Mouse (Mus musculus) kidney, embryonic 16.5 days (tissue): ENCODE measurements at regions not wholly inside any gene's neighbourhood (a gene's known extent, or its start where the extent isn't known, plus 50 kb on each side); places are given as distances from the start of the nearest gene placed in this dataset.
"Not testable (repeated sequence)": the region's sequence is repeated elsewhere in the genome, so short reads cannot be mapped to it uniquely, and the experiment has no call there.

Experiments used
- ATAC-seq: fragments of 200-750 bp; cut with Nextera tagmentation; 2 replicates; pipeline ENCODE4 v1.8.0; 2017; ENCODE audit warnings: moderate TSS enrichment; ENCODE audit not compliant: low FRiP score, low TSS enrichment
- H3K27ac ChIP-seq: fragments of 300-500 bp; sonication (generic); 2 replicates; pipeline ENCODE4 v1.5.1; 2014; ENCODE audit warnings: low read length
- H3K27me3 ChIP-seq: fragments of 300-500 bp; sonication (generic); 2 replicates; pipeline ENCODE4 v1.6.1; 2014; ENCODE audit warnings: low read length, control low read depth, mixed read lengths; ENCODE audit not compliant: insufficient read depth
- H3K36me3 ChIP-seq: fragments of 300-500 bp; sonication (generic); 2 replicates; pipeline ENCODE4 v1.6.1; 2014; ENCODE audit warnings: low read length, control low read depth, mixed read lengths; ENCODE audit not compliant: insufficient read depth
- H3K4me1 ChIP-seq: fragments of 300-500 bp; sonication (generic); 2 replicates; pipeline ENCODE4 v1.6.1; 2014; ENCODE audit warnings: low read length, control low read depth, mixed read lengths; ENCODE audit not compliant: insufficient read depth
- H3K4me2 ChIP-seq: fragments of 300-500 bp; sonication (generic); replicated peaks from 2 replicates; pipeline ENCODE4 v1.6.1; 2014; ENCODE audit warnings: low read depth, low read length
- H3K4me3 ChIP-seq: fragments of 300-500 bp; sonication (generic); 2 replicates; pipeline ENCODE4 v1.5.1; 2014; ENCODE audit warnings: mild to moderate bottlenecking, low read length
- H3K9ac ChIP-seq: fragments of 300-500 bp; sonication (generic); replicated peaks from 2 replicates; pipeline ENCODE4 v1.6.1; 2014; ENCODE audit warnings: low read length
- H3K9me3 ChIP-seq: fragments of 300-500 bp; sonication (generic); 2 replicates; pipeline ENCODE4 v1.6.1; 2016; ENCODE audit warnings: low read length, control low read depth
- WGBS: fragments of 180-500 bp; shearing (Covaris S2); extraction: QIAGEN DNeasy Blood & Tissue Kit; methylation state at CpG from one replicate; pipeline ENCODE4 v1.1.7; 2014; 5-methylcytosine and 5-hydroxymethylcytosine counted together

- ATAC-seq: no peak
- Histone ChIP-seq H3K27me3 (no peaks in the 10 kb centered on the region), H3K9me3 (no peaks in the 10 kb centered on the region), H3K9ac (no peak overlapping the region), H3K27ac (no peak overlapping the region), H3K4me3 (no peak overlapping the region), H3K4me2 (no peak overlapping the region), H3K4me1 (no peaks in the 10 kb centered on the region), H3K36me3 (no peaks in the 10 kb centered on the region)
- 77% methylated on average over 4 of the region's 4 CpGs for WGBS
Observed at GRCm38 (mm10) chr6:62573611-62574010, 682.1 kb upstream of the Grid2 start.

GRCm38 (mm10) chr6:62576200-62576599 is 679.5 kb upstream of the Grid2 start:
- Histone ChIP-seq H3K4me2 (no peak overlapping the region), H3K36me3 (no peaks in the 10 kb centered on the region), H3K9ac (no peak overlapping the region), H3K27ac (no peak overlapping the region), H3K9me3 (no peaks in the 10 kb centered on the region), H3K27me3 (no peaks in the 10 kb centered on the region), H3K4me1 (no peaks in the 10 kb centered on the region), H3K4me3 (no peak overlapping the region)
- WGBS: 22% methylated on average over 5 of the region's 5 CpGs
- ATAC-seq: peak; percentile 46; the same call in 1 of the 2 replicates

- ATAC-seq: no peak
- H3K4me1 ChIP-seq: no peaks in the 10 kb centered on the region
- no peak overlapping the region for H3K27ac ChIP-seq
- H3K9ac ChIP-seq: no peak overlapping the region
- H3K4me2 ChIP-seq: no peak overlapping the region
- H3K4me3 ChIP-seq: no peak overlapping the region
- no peaks in the 10 kb centered on the region for H3K27me3 ChIP-seq
- H3K36me3 ChIP-seq: no peaks in the 10 kb centered on the region
- no peaks in the 10 kb centered on the region for H3K9me3 ChIP-seq
Observed at GRCm38 (mm10) chr6:62620543-62620942, 635.1 kb upstream of the Grid2 start.

- H3K4me2 ChIP-seq, H3K4me3 ChIP-seq, H3K36me3 ChIP-seq, H3K4me1 ChIP-seq, H3K9ac ChIP-seq, H3K27me3 ChIP-seq, H3K9me3 ChIP-seq, ATAC-seq, H3K27ac ChIP-seq: not testable (repeated sequence)
- WGBS: 85% methylated on average over 5 of the region's 5 CpGs
Observed at GRCm38 (mm10) chr6:62668123-62668522, 587.6 kb upstream of the Grid2 start.

- Histone ChIP-seq H3K36me3 (no peaks in the 10 kb centered on the region), H3K9me3 (no peaks in the 10 kb centered on the region), H3K27me3 (no peaks in the 10 kb centered on the region), H3K9ac (no peak overlapping the region), H3K27ac (no peak overlapping the region), H3K4me2 (no peak overlapping the region), H3K4me3 (no peak overlapping the region), H3K4me1 (no peaks in the 10 kb centered on the region)
- 49% methylated on average over 6 of the region's 6 CpGs for WGBS
- ATAC-seq: no peak
Observed at GRCm38 (mm10) chr6:62718389-62718788, 537.3 kb upstream of the Grid2 start.

- Histone ChIP-seq H3K9ac (no peak overlapping the region), H3K4me3 (no peak overlapping the region), H3K36me3 (no peaks in the 10 kb centered on the region), H3K9me3 (no peaks in the 10 kb centered on the region), H3K27me3 (no peaks in the 10 kb centered on the region), H3K4me1 (no peaks in the 10 kb centered on the region), H3K4me2 (no peak overlapping the region), H3K27ac (no peak overlapping the region)
- WGBS: 52% methylated on average over 5 of the region's 5 CpGs
- no peak for ATAC-seq
Observed at GRCm38 (mm10) chr6:62719541-62720155, 536.0 kb upstream of the Grid2 start.
